Mouse (Mus musculus) MEL (cell line): Measurements from ENCODE around the gene Tmem8b.

ENCODE experiments used
- CTCF ChIP-seq, 3 experiments: IDR thresholded peaks in 2 of 3; conservative IDR thresholded peaks in 1 of 3; 2 replicates each; pipeline ENCODE4 v1.5.1; 2011 to 2012; ENCODE audit warnings: low read length in 3 of 3, low read depth in 2 of 3, mild to moderate bottlenecking in 2 of 3, improper control_type of control experiment in 1 of 3, inconsistent platforms in 1 of 3, mixed read lengths in 1 of 3, moderate library complexity in 1 of 3; ENCODE audit not compliant: control insufficient read depth in 1 of 3, insufficient read depth in 1 of 3, poor library complexity in 1 of 3, severe bottlenecking in 1 of 3
- E2F4 ChIP-seq: IDR thresholded peaks from 2 replicates; pipeline ENCODE4 v1.6.1; 2011; ENCODE audit warnings: low read depth, low read length, improper control_type of control experiment, borderline replicate concordance
- ELF1 ChIP-seq: IDR thresholded peaks from 2 replicates; pipeline ENCODE4 v1.6.1; 2014; ENCODE audit warnings: low read depth, mild to moderate bottlenecking, inconsistent platforms, low read length, improper control_type of control experiment, moderate library complexity
- GABPA ChIP-seq: IDR thresholded peaks from 2 replicates; pipeline ENCODE4 v1.6.1; 2012; ENCODE audit warnings: low read depth, mild to moderate bottlenecking, inconsistent platforms, low read length, improper control_type of control experiment, moderate library complexity
- GATA1 ChIP-seq: IDR thresholded peaks from 2 replicates; pipeline ENCODE4 v1.6.1; 2011; ENCODE audit warnings: low read depth, low read length, improper control_type of control experiment
- MAX ChIP-seq: IDR thresholded peaks from 2 replicates; pipeline ENCODE4 v1.6.1; 2011; ENCODE audit warnings: low read length, improper control_type of control experiment
- MAZ ChIP-seq: IDR thresholded peaks from 2 replicates; pipeline ENCODE4 v1.6.1; 2012; ENCODE audit warnings: low read depth, mild to moderate bottlenecking, inconsistent platforms, low read length, improper control_type of control experiment
- MEF2A ChIP-seq: IDR thresholded peaks from 2 replicates; pipeline ENCODE4 v1.6.1; 2014; ENCODE audit warnings: low read depth, mild to moderate bottlenecking, inconsistent platforms, low read length, improper control_type of control experiment; ENCODE audit not compliant: poor library complexity, insufficient replicate concordance, severe bottlenecking; ENCODE audit errors: extremely low read depth
- MXI1 ChIP-seq: IDR thresholded peaks from 2 replicates; pipeline ENCODE4 v1.6.1; 2011; ENCODE audit warnings: mild to moderate bottlenecking, low read depth, low read length, improper control_type of control experiment
- MYB ChIP-seq: IDR thresholded peaks from 2 replicates; pipeline ENCODE4 v1.6.1; 2011; ENCODE audit warnings: mild to moderate bottlenecking, low read depth, low read length, improper control_type of control experiment
- POLR2A ChIP-seq, 2 experiments: IDR thresholded peaks; 2 replicates each; pipeline ENCODE4 v1.6.1; 2011 to 2012; ENCODE audit warnings: low read length in 2 of 2, mild to moderate bottlenecking in 2 of 2, control low read depth in 1 of 2, improper control_type of control experiment in 1 of 2, low read depth in 1 of 2, moderate library complexity in 1 of 2; ENCODE audit not compliant: control insufficient read depth in 1 of 2, insufficient read depth in 1 of 2, poor library complexity in 1 of 2
- TAL1 ChIP-seq: IDR thresholded peaks from 2 replicates; pipeline ENCODE4 v1.6.1; 2012; ENCODE audit warnings: mild to moderate bottlenecking, inconsistent platforms, low read length, moderate library complexity, mixed read lengths
- TCF12 ChIP-seq: IDR thresholded peaks from 2 replicates; pipeline ENCODE4 v1.6.1; 2014; ENCODE audit warnings: low read depth, mild to moderate bottlenecking, inconsistent platforms, low read length, improper control_type of control experiment, moderate library complexity
- USF1 ChIP-seq: IDR thresholded peaks from 2 replicates; pipeline ENCODE4 v1.6.1; 2014; ENCODE audit warnings: low read depth, mild to moderate bottlenecking, inconsistent platforms, low read length, improper control_type of control experiment, moderate library complexity

DNA sequence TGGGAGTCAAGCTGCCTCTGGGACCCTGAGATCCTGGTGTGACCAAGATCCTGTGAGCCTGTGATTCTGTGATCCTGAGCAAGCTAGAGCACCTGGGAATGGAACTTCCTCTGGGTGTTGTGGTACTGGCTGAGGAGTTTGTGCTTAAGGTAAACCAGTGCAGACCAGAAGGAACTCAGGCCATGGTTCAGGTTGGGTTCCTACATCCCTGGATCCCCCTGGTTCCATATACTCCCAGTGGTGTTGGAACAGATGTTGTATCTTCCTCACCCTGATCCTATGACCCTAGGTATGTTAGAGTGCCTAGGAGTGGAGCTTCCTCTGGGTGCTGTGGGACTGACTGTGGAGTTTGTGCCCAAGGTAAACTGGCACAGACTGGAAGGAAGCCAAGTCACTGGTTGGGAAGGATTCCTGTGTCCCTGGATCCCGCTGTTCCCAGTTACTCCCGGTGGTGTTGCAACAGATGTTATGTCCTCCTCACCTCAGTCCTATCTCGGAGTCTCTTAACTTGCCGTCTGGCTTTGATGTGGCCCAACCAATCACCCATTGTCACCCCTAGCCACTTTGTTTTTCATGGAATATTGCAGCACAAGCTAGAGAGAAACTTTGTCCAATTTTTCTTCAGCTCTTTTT lies 48.5 kb upstream of the Tmem8b start:
- TF ChIP-seq MAZ: no peak
- no peak for TF ChIP-seq E2F4
- TF ChIP-seq CTCF (IDR thresholded peaks at IDR 0.05 in 2 of 3, conservative IDR thresholded peaks at IDR 0.05 in 1 of 3; ENCODE audit: control insufficient read depth in 1 of 3, insufficient read depth in 1 of 3, low read depth in 2 of 3, low read length in 3 of 3, poor library complexity in 1 of 3, severe bottlenecking in 1 of 3): no peak
- no peak for TF ChIP-seq MYB
- TF ChIP-seq MAX: no peak
- no peak for TF ChIP-seq MXI1
- TF ChIP-seq GABPA: no peak
- TF ChIP-seq GATA1: no peak
- TF ChIP-seq USF1: no peak
- TF ChIP-seq TAL1: no peak
- TF ChIP-seq POLR2A (IDR thresholded peaks at IDR 0.05; ENCODE audit: control insufficient read depth in 1 of 2, insufficient read depth in 1 of 2, low read depth in 1 of 2, low read length in 2 of 2, poor library complexity in 1 of 2): no peak
- TF ChIP-seq TCF12: no peak
- TF ChIP-seq ELF1: no peak
- no peak for TF ChIP-seq MEF2A
